Mouse (Mus musculus): ENCODE measurements at regions not wholly inside any gene's neighbourhood (a gene's known extent, or its start where the extent isn't known, plus 50 kb on each side); places are given as distances from the start of the nearest gene placed in this dataset.

DNA sequence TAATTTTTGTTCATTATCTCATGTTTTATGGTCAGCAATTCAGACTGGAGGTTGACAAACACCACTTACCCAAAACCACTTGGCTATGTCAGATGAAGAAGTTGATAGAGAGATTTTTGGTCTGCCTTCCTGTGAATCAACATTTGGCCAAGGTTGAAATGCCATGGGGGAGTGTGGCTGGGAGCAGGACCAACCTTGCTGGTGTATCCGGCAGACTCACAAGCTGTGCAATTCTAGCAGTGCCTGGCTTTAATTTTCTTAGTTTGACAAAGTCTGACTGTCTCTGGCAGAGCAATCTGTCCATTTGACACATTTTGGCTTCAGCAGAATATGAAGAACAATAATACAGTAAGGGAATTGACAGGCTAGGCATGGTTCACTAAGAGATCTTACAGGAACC lies 533.9 kb upstream of the Frg1 start:
- H3K4me2 ChIP-seq (replicated peaks), result no peak overlapping the region
- H3K27me3 ChIP-seq, result no peaks in the 10 kb centered on the region
- 100% methylated on average over 1 of the region's 1 CpGs for WGBS
- ATAC-seq, result no peak
- no peak overlapping the region for H3K9ac ChIP-seq (replicated peaks)
- no peaks in the 10 kb centered on the region for H3K4me1 ChIP-seq (replicated peaks)
- no peaks in the 10 kb centered on the region for H3K9me3 ChIP-seq
- no peak overlapping the region for H3K4me3 ChIP-seq (replicated peaks)
- no peak overlapping the region for H3K27ac ChIP-seq
- no peaks in the 10 kb centered on the region for H3K36me3 ChIP-seq

DNA sequence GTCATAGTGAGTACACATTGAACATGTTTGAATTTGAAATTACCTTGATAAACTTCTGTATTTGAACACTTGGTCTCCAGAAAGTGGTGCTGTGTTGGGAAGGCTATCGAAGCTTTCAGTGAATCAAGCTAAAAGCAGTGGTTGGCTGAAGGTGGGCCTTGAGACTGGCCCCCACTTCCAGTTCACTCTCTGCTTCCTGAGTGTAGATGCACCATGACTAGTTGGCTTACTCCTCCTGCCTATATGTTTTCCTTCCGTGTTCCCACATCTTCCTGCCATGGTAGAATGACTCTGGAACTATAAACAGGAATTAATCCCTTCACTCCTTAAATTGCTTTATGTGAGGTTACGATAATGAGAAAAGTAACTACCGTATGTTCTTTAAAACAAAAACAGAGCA lies 522.4 kb upstream of the Frg1 start:
- H3K4me3 ChIP-seq (replicated peaks), result no peak overlapping the region
- no peaks in the 10 kb centered on the region for H3K36me3 ChIP-seq
- H3K9me3 ChIP-seq, result no peaks in the 10 kb centered on the region
- no peaks in the 10 kb centered on the region for H3K4me1 ChIP-seq (replicated peaks)
- no peak overlapping the region for H3K4me2 ChIP-seq (replicated peaks)
- H3K27me3 ChIP-seq, result no peaks in the 10 kb centered on the region
- WGBS, result 88% methylated on average over 4 of the region's 4 CpGs
- ATAC-seq, result no peak
- H3K27ac ChIP-seq, result no peak overlapping the region
- H3K9ac ChIP-seq (replicated peaks), result no peak overlapping the region

- Histone ChIP-seq H3K4me1 (replicated peaks) (no peaks in the 10 kb centered on the region), H3K4me3 (replicated peaks) (no peak overlapping the region), H3K4me2 (replicated peaks) (no peak overlapping the region), H3K27ac (no peak overlapping the region), H3K9me3 (no peaks in the 10 kb centered on the region), H3K36me3 (no peaks in the 10 kb centered on the region), H3K27me3 (no peaks in the 10 kb centered on the region), H3K9ac (replicated peaks) (no peak overlapping the region)
- 72% methylated on average over 7 of the region's 7 CpGs for WGBS
- ATAC-seq, result no peak
These were observed 504.2 kb upstream of the Frg1 start for GRCm38 (mm10) chr8:41921106-41921505.

- no peak for ATAC-seq
- Histone ChIP-seq H3K9ac (replicated peaks) (no peak overlapping the region), H3K27ac (no peak overlapping the region), H3K27me3 (no peaks in the 10 kb centered on the region), H3K4me3 (replicated peaks) (no peak overlapping the region), H3K4me2 (replicated peaks) (no peak overlapping the region), H3K9me3 (no peaks in the 10 kb centered on the region), H3K4me1 (replicated peaks) (no peaks in the 10 kb centered on the region), H3K36me3 (no peaks in the 10 kb centered on the region)
- WGBS, result 90% methylated on average over 3 of the region's 3 CpGs
These were observed 503.7 kb upstream of the Frg1 start for GRCm38 (mm10) chr8:41920536-41920935.

- Histone ChIP-seq H3K9me3 (no peaks in the 10 kb centered on the region), H3K9ac (replicated peaks) (no peak overlapping the region), H3K27me3 (no peaks in the 10 kb centered on the region), H3K4me1 (replicated peaks) (peaks cover 10% of the 10 kb centered on the region), H3K27ac (no peak overlapping the region), H3K36me3 (no peaks in the 10 kb centered on the region), H3K4me2 (replicated peaks) (no peak overlapping the region), H3K4me3 (replicated peaks) (no peak overlapping the region)
- 4% methylated on average over 2 of the region's 2 CpGs for WGBS
- peak; percentile 69 for ATAC-seq
These were observed 461.3 kb upstream of the Frg1 start for GRCm38 (mm10) chr8:41878029-41878748.

GRCm38 (mm10) chr8:41869681-41870356 lies 452.9 kb upstream of the Frg1 start:
- no peaks in the 10 kb centered on the region for H3K27me3 ChIP-seq
- H3K9me3 ChIP-seq, result no peaks in the 10 kb centered on the region
- no peaks in the 10 kb centered on the region for H3K36me3 ChIP-seq
- H3K4me1 ChIP-seq (replicated peaks), result no peaks in the 10 kb centered on the region
- H3K27ac ChIP-seq, result no peak overlapping the region
- ATAC-seq, result peak; percentile 48
- H3K9ac ChIP-seq (replicated peaks), result no peak overlapping the region
- H3K4me3 ChIP-seq (replicated peaks), result no peak overlapping the region
- 33% methylated on average over 3 of the region's 3 CpGs for WGBS
- H3K4me2 ChIP-seq (replicated peaks), result no peak overlapping the region

DNA sequence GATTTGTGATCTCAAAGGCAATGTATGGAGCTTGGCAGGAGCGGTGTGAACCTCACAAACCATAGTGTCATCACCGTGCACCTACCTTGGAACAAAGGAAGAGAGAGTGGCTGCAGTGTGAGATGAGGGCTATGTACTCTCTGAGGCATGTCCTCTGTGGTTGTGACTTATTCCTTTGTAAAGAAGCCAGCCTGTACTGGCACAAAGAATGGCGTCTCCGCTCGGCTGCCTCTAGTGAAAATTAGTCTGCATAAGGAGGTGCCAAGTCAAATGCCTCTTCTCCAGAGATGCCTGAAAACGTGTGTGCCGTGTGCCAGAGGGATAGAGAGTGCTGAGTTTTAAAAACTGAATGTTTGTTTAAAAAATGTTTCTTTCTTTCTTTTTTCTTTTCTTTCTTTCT lies 444.0 kb upstream of the Frg1 start:
- H3K9me3 ChIP-seq, result no peaks in the 10 kb centered on the region
- H3K36me3 ChIP-seq, result no peaks in the 10 kb centered on the region
- ATAC-seq, result no peak
- no peak overlapping the region for H3K4me3 ChIP-seq (replicated peaks)
- no peak overlapping the region for H3K4me2 ChIP-seq (replicated peaks)
- H3K9ac ChIP-seq (replicated peaks), result no peak overlapping the region
- WGBS, result 66% methylated on average over 7 of the region's 7 CpGs
- no peak overlapping the region for H3K27ac ChIP-seq
- H3K4me1 ChIP-seq (replicated peaks), result 0 out of 2 replicates have a peak, but pooled peaks cover 3% of the 10 kb centered on the region
- H3K27me3 ChIP-seq, result no peaks in the 10 kb centered on the region

- Histone ChIP-seq H3K9me3 (no peaks in the 10 kb centered on the region), H3K4me2 (replicated peaks) (no peak overlapping the region), H3K4me1 (replicated peaks) (peaks cover 4% of the 10 kb centered on the region), H3K27me3 (no peaks in the 10 kb centered on the region), H3K9ac (replicated peaks) (no peak overlapping the region), H3K36me3 (no peaks in the 10 kb centered on the region), H3K4me3 (replicated peaks) (no peak overlapping the region), H3K27ac (no peak overlapping the region)
- ATAC-seq, result no peak
- WGBS, result 82% methylated on average over 4 of the region's 4 CpGs
These were observed 414.8 kb upstream of the Frg1 start for GRCm38 (mm10) chr8:41831713-41832112.

DNA sequence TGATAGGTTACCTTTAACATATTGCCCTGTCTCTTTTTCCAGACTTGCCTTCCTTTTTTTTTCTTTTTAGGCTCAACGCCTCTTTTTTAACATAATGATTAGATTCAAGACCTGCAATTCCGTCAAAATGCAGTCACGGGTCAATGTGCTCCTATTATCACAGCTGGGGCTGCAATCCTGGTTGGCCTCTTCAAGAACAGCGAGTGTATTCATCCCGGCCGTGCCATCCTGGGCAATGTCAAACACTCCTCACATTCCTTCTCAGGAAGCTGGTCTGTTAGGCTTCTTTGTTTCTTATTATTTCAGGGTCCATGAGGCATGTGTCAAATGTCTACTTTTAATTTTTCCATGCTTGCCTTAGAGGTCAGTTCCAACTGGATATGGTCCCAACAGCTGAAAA lies 413.5 kb upstream of the Frg1 start:
- Histone ChIP-seq H3K36me3 (no peaks in the 10 kb centered on the region), H3K4me2 (replicated peaks) (no peak overlapping the region), H3K4me3 (replicated peaks) (no peak overlapping the region), H3K9ac (replicated peaks) (no peak overlapping the region), H3K9me3 (no peaks in the 10 kb centered on the region), H3K27ac (no peak overlapping the region), H3K27me3 (no peaks in the 10 kb centered on the region), H3K4me1 (replicated peaks) (peaks cover 4% of the 10 kb centered on the region)
- 44% methylated on average over 6 of the region's 6 CpGs for WGBS
- ATAC-seq, result no peak

DNA sequence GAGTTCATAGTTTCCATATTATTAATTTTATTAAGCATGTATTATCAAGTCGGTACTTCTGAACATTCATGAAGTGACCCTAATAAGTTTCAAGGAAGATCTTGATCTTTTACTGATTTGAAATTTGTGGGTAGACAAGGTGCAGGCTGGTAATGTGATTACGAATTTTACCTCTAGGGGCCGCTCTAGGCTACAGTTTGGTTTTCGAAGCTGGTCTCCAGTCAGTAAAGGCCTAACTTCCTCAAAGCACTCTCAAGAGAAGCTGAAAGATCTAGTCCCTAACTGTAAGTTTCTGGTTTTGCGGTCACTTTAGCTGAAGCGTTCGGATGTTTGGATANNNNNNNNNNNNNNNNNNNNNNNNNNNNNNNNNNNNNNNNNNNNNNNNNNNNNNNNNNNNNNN lies 408.1 kb upstream of the Frg1 start:
- no peak overlapping the region for H3K4me2 ChIP-seq (replicated peaks)
- no peak overlapping the region for H3K4me3 ChIP-seq (replicated peaks)
- H3K36me3 ChIP-seq, result no peaks in the 10 kb centered on the region
- H3K9me3 ChIP-seq, result no peaks in the 10 kb centered on the region
- H3K9ac ChIP-seq (replicated peaks), result no peak overlapping the region
- 27% methylated on average over 7 of the region's 7 CpGs for WGBS
- no peaks in the 10 kb centered on the region for H3K27me3 ChIP-seq
- ATAC-seq, result peak; percentile 72; the same call in 1 of the 2 replicates
- H3K27ac ChIP-seq, result no peak overlapping the region
- peaks cover 4% of the 10 kb centered on the region for H3K4me1 ChIP-seq (replicated peaks)

GRCm38 (mm10) chr8:41823041-41823440 lies 406.2 kb upstream of the Frg1 start:
- WGBS, result 86% methylated on average over 8 of the region's 8 CpGs

GRCm38 (mm10) chr8:41821676-41822075 lies 404.8 kb upstream of the Frg1 start:
- WGBS, result 95% methylated on average over 5 of the region's 5 CpGs
- Histone ChIP-seq H3K4me2 (replicated peaks) (no peak overlapping the region), H3K9ac (replicated peaks) (no peak overlapping the region), H3K4me3 (replicated peaks) (no peak overlapping the region), H3K9me3 (no peaks in the 10 kb centered on the region), H3K27ac (no peak overlapping the region), H3K27me3 (no peaks in the 10 kb centered on the region), H3K36me3 (no peaks in the 10 kb centered on the region), H3K4me1 (replicated peaks) (no peaks in the 10 kb centered on the region)
- no peak for ATAC-seq

More at GRCm38 (mm10) chr8:41823041-41823440, 406.2 kb upstream of the Frg1 start:
- no peak overlapping the region for H3K27ac ChIP-seq
- no peak overlapping the region for H3K4me3 ChIP-seq (replicated peaks)
- no peak overlapping the region for H3K9ac ChIP-seq (replicated peaks)
- no peaks in the 10 kb centered on the region for H3K36me3 ChIP-seq
- no peak for ATAC-seq
- no peaks in the 10 kb centered on the region for H3K27me3 ChIP-seq
- H3K9me3 ChIP-seq, result no peaks in the 10 kb centered on the region
- peaks cover 4% of the 10 kb centered on the region for H3K4me1 ChIP-seq (replicated peaks)
- no peak overlapping the region for H3K4me2 ChIP-seq (replicated peaks)

Measured in midbrain, embryonic 13.5 days (tissue).